Mouse (Mus musculus): ENCODE measurements around the gene Lama5.
A peak's percentile ranks its signal among the peaks of the same experiment; 100 is the strongest.

Lama5 gene

DNA sequence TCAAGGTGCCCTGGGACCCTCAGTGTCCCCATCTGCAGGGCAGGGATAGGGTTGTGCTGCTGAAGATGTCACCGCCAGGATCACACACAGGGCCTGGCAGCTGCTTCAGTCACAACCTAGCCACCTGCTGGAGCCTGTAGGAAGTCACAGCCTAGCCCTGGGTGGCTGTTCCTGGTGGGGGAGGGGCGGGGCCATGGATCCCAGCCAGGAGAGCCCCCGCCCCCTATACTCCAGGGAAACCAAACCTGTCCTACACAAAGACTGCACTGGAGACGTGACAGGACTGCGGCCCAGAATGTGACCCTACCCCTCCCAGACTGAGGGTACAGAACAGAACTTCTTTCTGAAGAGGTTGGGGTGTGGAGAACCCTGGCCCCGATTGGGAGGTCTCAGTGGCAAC lies 3.4 kb downstream of the Lama5 start:
- peak; percentile 75 for DNase-seq

DNA sequence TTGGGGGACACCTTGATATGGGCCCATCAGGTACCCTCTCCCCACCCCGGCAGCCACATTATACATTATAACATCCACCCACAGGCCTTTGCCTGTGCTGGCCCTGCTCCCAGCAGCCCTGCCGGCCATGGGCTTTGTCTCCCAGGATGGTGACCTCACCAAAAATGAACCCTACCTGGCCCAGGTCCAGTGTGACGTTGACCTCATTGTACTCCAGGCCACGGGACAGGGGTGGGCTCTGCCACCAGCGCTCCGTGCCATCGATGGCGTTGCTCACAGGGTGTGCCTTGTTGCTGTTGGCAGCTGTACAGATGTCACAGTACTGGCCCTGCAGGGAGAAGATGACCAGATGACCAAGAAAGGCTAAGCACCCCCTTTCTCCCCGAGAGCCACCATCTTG lies 4.6 kb downstream of the Lama5 start:
- peak; percentile 47 for DNase-seq

DNA sequence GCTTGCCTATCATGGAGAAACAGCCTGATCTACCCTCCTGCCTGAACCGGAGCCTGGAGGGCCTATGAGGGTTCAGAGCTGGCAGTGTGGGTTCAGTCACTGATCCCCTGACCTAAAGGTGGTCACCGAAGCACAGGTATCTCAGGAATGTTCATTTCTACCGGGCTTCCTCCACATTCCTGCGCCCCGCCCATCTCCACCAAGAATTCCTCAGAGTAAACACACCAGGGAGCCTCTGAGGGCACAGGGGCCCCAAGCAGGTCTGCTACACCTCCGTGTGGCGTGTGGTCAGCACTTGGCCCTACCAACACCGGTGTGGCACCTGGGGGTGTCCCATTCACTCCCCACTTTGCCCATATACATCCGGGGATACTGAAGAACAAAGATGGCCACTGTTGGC lies 5.5 kb downstream of the Lama5 start:
- DNase-seq = peak; percentile 56

DNA sequence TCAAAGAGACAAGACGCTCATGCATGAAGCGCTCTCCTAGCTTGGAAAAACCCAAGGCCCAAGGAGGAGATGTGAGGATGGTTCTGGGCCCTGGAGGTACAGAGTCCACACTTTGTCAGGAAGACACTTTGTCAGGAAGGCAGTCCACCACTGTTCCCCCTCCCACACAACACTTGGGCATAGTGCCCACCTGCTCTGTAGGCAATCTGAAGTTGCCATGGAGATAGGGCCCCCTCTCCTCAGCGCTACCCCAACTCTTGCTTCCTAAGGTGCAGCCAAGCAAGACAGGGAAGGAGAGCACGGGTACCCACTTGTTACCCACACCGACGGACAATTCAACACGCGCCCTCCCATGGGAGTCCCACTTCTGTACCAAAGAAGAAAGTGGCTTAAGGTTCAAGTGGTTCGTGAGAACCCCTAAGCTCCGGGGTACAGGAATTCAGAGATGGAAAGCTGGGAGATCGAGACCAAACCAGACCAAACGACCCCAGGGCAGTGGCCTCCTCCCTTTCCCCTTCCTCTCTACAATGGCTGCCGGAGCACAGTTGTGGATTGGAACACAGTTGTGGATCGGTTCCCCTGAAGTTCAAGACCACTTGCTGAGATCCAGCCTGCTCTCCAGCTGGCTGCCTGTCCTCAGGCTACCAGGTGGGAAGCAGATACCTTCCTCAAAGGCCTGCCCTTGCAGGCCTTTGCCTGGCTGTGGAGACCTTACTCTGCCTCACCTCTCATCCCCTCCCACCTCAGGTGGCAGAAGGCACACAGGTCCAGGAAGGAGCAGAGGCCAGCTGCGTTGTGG lies 6.3 kb downstream of the Lama5 start:
- no peak for DNase-seq

DNA sequence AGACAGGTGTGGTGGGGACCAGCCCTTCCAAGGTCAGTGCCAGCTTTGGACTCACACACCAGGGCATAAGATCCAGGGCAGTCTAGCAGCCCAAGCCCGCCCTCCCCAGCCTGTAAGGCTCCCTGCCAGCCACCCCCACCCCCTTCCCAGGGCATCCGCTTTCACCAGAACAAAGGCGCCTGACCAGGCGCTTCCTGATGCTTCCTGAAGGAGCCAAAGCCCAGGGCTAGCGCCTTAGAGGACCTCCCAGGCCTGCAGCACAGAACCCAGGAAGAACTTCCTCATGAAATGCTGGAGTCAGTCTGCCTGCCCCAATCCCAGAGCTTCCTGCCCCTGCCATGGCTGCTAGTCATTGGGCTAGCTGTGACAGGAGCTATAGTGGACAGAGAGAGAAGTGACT lies 7.0 kb downstream of the Lama5 start:
- peak; percentile 82 for DNase-seq

DNA sequence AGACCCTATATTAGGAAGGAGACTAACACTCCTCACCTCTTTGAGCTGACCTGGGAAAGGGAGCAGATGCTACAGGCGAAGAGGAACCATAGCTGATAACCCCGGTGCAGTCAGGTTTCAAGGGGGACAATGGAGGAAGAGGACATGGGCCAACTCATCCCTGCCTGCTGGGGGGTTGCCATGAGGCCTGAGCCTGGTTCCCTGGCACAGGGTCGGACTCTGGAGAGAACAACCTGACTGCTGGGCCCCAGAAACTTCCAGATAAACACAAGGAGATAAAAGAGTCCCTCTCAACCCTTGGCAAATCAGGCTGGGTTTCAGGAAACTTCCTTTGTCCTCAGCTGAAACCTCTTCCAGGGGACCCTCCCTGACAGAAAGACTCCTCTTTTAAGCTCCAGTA lies 7.4 kb downstream of the Lama5 start:
- DNase-seq = peak; percentile 40

DNA sequence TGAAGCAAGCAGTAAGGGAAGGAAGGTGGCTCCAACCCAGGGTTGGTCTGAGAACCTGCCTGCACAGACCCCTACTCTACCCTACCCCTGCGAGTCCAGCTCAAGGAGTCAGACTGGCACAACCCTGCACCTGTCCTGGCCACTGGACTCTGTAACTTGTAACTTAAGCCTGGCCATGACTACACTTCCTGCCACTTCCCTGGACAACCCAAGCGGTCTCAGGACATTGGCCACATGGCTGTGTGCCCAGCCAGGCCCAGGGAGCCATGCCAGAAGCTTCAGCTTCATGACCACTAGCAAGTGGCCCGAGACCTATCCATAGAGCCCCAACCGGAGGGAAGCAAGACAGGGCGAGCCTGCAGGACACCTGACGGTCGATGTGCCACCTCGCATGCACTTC lies 8.1 kb downstream of the Lama5 start:
- peak; percentile 89 for DNase-seq

DNA sequence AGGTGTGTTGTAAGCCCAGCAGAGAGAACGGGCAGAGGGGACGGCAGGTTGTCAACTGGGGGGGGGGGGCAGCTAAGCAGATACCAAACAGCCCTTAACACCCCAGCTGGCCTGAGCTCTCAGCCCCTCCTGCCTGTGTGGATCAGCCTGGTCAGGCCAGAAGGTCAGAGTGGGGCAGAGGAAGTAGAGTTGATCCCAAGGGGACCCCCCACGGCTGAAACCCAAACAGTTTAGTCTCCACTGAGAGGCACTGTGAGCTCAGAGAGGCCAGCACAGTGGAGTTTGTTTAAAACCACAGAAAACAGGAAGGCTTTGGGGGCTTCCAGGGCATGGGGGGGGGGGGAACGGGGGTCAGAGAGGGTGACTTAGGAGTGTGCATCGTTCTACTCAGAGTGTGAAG lies 8.7 kb downstream of the Lama5 start:
- peak; percentile 47 for DNase-seq

DNA sequence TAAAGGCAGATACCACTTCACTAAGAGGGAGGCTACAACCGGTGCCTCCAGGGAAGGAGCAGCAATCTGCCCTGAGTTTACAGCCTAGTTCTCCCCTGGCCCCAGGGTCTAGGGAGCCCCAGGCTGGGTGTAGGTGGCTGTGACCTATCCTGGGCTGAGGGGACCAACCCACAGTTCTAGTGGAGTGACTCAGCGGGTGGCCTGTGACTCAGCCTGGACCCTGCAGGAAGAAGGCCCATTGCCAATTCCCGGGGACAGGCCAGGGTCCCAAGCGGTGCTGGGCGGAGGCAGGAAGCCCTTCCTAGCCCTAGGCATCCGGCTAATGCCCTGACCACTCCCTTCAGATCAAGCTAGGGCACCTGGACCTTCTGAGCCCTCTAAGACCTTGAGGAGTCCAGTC lies 9.7 kb downstream of the Lama5 start:
- peak; percentile 83 for DNase-seq

DNA sequence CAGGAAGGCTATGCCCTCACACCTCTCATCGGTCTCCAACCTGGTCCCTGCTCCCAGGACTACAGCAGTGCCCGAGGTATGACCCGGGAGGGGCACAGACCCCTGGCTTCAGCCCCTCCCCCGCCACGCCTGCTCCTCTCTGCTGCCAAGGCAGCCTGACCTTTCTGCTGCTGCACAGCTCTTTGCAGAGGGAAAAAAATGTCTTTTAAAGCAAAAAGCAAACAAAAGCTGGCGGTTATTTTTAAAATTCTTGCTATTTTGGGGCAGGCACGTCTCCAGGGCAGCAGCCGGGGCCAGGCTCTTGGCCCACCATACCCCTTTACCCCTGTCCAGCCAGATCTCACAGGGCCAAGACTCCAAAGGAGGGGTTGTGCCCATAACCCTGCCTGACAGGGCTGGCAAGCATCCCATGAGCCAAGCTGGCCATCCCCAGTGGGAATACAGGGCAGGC lies 10.6 kb downstream of the Lama5 start:
- DNase-seq = peak; percentile 76

DNA sequence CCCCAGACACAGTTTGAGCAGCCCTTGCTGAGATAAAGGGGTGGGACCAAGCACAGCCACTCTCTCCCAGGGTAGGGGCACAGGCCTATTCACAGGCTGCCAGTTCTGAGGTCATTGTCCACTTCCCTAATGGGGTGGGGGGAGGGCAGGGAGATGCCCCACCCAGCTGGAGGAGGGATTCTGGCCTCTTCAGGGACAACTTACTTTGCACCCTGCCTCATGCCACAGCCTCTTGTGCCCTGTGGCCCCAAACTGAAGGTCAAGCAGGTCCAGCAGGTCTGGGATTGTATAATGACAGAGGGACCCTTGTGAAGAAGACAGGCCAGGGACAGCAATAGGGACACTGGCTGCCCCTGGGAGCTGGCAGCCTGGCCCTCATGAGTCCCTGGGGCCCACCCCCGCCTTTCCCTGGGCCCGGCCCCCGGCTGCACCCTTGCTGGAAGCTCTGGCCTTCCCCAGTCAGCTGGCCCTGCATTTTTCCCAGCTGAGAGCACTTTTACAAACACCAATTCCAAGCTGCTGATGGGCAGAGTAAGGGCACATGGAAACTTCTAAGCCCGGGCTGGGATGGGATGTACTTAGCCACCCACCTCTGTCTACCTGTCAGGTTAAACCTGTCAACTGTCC lies 11.2 kb downstream of the Lama5 start:
- DNase-seq = peak; percentile 73

DNA sequence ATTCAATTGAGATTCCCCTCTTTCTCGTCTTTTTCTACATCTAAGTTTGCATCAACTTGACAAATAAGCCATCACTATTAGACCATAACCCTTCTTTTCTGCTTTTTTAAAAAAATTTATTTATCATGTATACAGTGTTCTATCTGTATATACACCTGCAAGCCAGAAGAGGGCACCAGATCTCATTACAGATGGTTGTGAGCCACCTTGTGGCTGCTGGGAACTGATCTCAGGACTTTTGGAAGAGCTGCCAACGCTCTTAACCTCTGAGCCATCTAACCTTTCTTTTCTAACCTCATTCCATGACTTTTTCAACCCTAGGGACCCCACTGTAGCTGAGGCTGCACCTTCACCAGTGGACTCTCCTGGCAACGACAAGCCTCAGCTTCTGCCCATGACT lies 13.4 kb downstream of the Lama5 start:
- DNase-seq = no peak

DNA sequence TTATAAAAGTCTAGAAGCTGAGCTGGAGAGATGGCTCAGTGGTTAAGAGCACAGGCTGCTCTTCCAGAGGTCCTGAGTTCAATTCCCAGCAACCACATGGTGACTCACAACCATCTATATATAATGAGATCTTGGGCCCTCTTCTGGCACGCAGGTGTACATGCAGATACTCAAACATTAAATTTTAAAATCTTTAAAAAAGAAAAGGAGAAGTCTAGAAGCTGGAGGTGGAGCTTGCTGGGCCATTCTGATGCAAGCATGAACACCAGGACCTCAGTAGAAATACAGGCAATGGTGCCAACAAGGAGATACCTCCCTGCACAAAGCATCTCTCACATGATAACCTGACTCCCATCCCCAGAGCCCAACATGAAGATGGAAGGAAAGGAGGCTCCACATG lies 16.7 kb downstream of the Lama5 start:
- no peak for DNase-seq

DNA sequence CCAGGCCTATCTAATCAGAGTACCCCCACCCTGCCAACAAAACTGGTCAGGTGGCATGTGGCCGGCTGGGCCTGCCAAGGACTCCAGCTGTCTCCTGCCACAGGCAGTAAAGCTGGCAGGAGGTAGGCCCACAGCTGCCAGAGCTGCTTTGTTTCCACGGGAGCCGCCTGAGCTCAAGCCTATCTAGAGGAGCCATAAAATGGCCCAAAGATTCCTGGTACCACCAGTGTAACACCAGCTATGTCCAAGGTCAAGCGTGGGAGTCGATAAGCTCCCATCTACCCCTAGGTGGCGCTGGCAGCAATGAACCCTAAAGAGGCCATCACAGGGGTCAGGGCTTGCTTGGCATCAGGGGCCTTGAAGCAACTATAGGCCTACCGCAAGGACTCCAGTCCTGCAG lies 17.8 kb downstream of the Lama5 start:
- DNase-seq = peak; percentile 73

DNA sequence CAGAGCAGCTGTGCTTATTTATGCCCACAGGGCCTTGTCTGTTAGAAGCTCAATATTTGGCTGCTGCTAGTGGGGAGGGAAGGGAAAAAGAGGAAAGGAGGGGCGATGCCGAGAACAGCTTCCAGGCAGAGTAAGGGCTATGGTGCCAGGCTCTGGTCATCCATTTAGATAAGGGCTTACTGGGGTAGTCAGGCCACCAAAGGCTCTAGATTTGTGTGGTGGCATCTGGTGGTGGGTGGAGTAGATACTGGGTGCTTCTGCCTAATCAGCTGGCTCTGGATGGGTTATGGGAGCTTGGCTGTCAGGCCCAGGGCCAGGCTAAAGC lies 19.7 kb downstream of the Lama5 start:
- DNase-seq = no peak

DNA sequence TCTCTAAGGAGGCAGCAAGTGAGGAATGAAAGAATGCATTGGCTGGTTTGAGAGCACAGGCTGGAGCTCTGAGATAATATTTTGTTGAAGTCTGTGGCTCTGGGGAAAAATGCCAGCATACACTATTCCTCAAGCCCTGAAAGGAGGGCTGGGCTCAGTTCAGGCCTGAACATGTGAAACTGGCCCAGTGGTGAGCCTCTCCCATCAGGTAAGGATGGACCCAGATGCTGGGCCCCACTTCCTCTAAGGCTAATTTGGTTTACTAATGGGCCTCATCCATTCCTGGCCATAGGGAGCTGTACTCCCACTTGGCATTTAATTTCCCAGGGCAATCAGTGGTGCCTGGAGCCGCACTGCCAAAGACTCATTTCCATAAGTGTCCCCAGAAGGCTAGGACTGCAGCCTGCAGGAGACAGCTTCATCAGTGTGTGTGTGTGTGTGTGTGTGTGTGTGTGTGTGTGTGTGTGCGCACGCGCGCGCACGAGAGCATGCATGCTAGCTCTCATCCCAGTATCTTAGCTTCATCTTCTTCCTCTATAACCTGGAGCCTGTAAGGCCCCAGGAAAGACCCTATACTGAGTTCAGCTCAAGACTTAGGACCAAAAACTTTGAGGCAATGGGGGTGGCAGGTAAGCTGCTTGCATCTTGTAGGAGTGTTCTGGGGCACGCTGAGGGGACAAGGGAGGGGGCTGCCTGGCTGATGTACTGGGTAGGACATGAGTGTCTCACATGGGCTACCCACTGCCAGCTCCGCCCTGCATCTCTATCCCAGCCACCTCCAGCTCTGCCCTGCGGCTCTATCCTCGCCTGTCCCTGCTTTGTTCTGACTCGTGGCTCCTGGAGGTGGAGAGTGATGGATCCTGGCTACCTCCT lies 20.3 kb downstream of the Lama5 start:
- DNase-seq = no peak

DNA sequence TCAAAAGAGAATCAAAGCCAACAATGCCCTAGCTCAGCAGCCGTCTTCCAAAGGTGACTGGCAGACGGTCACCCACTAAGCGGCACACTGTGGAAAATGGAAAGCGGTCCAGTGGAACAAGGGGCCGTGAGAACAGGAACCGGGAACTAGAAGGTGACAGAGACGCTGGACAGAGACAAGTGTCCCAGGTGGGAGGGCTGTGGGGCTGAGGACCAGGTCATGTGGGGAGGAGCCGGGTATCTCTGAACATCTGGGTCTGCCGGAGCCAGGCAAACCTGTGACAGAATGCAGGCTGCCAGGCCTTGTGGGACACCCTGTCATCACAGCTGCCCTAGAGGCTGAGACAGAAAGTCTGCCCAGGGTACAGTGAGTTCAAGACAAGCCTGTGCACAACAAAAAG lies 21.2 kb downstream of the Lama5 start:
- no peak for DNase-seq

DNA sequence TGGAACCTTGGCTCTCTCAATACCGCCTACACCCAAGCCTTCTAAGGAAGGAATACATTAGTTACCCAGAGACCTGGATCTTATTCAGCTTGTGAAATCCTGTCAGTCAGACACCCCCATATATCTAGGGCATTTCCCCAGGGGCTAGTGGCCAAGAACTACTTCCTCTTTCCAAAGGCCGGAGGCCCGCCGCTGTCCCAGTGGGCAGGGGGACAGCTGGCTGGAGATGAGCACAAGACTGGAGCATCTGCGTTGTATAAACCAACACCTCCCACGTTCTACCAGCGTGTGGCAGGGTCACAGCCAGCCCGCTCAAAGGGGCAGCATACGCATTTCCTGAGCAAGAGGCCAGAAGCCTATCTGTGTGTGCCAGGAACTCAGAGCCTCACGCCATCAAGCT lies 22.9 kb downstream of the Lama5 start:
- DNase-seq = peak; percentile 90

DNA sequence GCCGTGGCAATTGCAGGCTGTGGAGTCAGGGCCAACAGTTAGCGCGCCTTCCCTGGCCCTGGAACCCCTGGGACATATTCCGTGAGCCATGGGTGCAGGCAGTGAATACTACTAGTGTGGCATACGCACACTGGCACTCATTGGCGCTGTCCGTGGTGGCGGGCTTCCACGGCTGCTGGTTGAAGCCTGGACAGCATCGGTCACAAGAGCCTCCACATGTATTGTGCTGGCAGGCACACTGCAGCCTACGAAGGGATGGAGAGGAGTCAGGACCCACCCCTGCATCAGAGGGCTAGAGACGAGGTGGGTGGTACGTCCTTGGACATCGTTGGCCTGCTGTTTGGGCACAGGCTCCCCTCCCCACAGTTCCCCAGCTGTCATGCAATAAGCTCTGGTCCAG lies 23.4 kb downstream of the Lama5 start:
- no peak for DNase-seq

DNA sequence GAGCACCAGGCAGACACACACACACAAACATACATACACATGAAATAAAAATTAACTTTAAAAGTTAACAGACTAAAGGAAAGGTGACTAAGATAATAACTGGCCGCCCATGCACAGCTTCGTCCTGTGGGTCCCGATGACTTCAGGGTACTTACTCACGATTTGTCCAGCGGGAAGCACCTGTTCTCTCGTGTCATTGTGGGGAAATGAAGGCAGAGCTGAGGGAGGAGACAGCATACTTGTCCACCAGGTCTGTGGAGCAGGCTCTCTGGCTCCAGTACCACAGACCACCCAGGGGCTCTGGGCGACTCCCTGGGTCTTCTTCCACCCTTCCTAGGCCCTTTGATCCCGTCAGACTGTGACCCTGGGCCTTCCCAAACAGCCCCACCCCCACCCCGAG lies 24.4 kb downstream of the Lama5 start:
- no peak for DNase-seq

DNA sequence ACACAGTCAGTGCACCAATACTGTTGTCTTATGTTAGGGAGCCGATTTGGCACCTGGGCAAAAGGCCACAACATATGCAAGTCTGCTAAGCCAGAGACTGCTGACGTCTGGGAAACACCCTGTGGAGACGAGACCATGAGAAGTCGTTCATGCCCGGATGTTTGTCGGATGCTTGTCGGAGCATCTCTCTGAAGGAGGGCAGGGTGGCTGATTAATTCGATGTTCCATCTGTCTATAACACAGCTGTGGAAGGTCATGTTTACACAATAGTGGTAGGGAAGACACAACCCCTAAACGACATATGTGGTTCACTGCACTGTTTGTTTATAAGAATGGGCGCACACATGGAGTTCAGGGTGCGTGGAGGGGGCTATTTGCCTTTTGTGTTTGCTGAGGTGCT lies 25.0 kb downstream of the Lama5 start:
- peak; percentile 47 for DNase-seq

DNA sequence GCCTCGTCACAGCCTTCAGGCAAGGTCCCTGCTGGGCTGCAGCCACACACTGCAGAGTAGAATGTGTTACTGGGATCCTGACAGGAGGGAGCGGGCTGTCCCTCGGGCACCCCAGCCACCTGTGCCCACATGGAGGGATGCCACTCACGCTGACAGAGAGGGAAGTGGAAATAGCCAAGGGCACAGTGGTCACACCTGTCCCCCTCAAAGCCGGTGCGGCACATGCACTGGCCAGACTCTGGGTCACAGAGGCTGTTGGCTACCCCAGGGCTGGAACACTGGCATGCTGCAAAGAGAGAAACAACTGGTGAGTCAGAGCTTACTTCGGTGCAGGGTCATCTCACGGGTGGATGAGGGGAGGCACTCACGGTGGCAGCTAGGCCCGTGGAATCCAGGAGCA lies 26.9 kb downstream of the Lama5 start:
- DNase-seq = no peak

DNA sequence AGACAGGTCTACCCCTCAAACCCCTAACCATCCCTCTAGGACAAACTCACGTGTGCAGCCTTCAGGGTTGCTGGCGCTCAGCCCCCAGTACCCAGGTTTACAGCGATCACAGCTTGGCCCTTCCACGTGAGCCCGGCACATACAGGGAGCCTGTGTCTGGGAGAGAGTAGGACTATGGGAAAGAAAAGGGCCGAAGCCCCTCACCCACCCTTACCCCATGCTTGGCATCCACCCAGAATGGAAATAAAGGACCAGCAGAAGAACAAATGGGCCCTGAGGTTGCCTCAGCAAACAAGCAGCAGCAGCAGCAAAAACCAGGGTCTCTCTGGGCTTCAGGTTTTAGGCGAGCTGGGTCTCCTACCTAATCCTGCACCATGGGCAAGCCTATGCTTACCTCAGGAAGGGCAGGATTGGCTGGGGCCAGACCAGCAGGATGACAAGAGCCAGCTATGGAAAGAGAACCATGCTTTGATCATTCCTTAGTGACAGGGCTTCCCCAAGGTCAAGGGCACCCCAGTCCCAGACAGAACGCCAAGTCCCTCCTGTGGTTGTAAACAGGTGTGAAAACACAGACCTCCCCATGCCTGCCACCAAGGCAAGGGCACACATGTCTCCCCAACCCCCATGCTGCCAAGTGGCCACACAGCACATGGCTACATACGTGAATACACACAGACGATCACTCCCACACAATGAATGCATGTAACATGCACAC lies 28.2 kb downstream of the Lama5 start:
- no peak for DNase-seq
